Mouse (Mus musculus) kidney, adult 2 months (tissue): ENCODE measurements around the gene Stkld1.

Experiments used
- CTCF ChIP-seq: fragments of 200-500 bp; conservative IDR thresholded peaks from 2 replicates; pipeline ENCODE4 v1.5.1; 2011; ENCODE audit warnings: low read depth, mild to moderate bottlenecking, control low read depth, low read length, moderate library complexity, mixed read lengths; ENCODE audit not compliant: insufficient read depth, insufficient read length
- POLR2A ChIP-seq: fragments of 200-500 bp; IDR thresholded peaks from one replicate; pipeline ENCODE4 v1.6.1; 2011; ENCODE audit warnings: low read depth, low read length, control low read depth

DNA sequence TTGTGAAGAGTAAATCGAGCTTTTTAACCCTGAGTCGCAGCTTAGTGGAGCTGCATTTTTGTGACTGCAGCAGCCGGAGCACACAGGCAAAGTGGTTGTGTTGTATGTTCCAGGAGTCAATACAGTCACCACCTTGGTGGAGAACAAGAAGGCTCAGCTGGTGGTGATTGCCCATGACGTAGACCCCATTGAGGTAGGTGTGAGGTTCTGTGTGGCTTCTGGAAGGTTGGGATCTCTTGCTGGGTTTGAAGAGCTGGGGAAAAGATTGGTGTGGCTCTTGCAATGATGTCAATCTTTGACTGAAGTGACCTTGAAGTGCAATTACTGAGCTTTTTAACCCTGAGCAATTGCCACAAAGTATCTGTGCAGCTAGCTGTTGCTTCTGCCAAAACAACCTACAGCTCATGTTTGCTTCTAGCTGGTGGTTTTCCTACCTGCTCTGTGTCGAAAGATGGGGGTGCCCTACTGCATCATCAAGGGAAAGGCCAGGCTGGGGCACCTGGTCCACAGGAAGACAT is 21.5 kb upstream of the Stkld1 start:
- TF ChIP-seq CTCF, result no peak
- no peak for TF ChIP-seq POLR2A
